25 mouse cellular contexts compared by ENCODE assay signal in genomic region chr6:50918248-50918647, GRCm38 (mm10).
"Had no signal": no experiment of that assay in that cellular context is flagged by ENCODE, and none has a peak within 500 bp of the region (broad histone marks: within the 10 kb centered on the region; RNA-seq: fewer than 3 reads in every experiment).

No protein-coding gene starts in this region.

- H3K27me3 ChIP-seq: heart, embryonic 12.5 days; hindbrain, embryonic 12.5 days; intestine, embryonic 15.5 days; limb, embryonic 12.5 days; liver, embryonic 12.5 days had no signal

- H3K4me1 ChIP-seq: heart, embryonic 10.5 days; hindbrain, embryonic 10.5 days; hindbrain, embryonic 12.5 days; intestine, embryonic 15.5 days; liver, embryonic 12.5 days had no signal

- H3K9ac ChIP-seq: heart, embryonic 12.5 days; hindbrain, embryonic 12.5 days; hindbrain, embryonic 14.5 days; intestine, embryonic 15.5 days; limb, embryonic 12.5 days; liver, embryonic 12.5 days; liver, embryonic 14.5 days had no signal

- H3K4me2 ChIP-seq: heart, embryonic 12.5 days; hindbrain, embryonic 12.5 days; hindbrain, embryonic 14.5 days; intestine, embryonic 15.5 days; limb, embryonic 12.5 days; liver, embryonic 12.5 days had no signal

- H3K36me3 ChIP-seq: heart, embryonic 10.5 days; heart, embryonic 12.5 days; hindbrain, embryonic 10.5 days; hindbrain, embryonic 12.5 days; intestine, embryonic 15.5 days; limb, embryonic 10.5 days; limb, embryonic 12.5 days; liver, embryonic 12.5 days had no signal

- ATAC-seq: hindbrain, embryonic 16.5 days; inflammation-experienced regulatory T-cells, adult 6 months; intestine, embryonic 15.5 days; intestine, postnatal 0 days; liver, embryonic 12.5 days had no signal

- DNase-seq: gastrocnemius, adult 2 months; gastrocnemius, postnatal 10 days; gastrocnemius, postnatal 25 days; heart, adult 18-20 months; heart, postnatal 10 days; heart, postnatal 4 days; kidney, adult 18-20 months; kidney, postnatal 14 days; kidney, postnatal 4 days; liver had no signal

- H3K4me3 ChIP-seq: gastrocnemius, adult 2 months; heart, embryonic 10.5 days; heart, embryonic 12.5 days; hindbrain, embryonic 10.5 days; hindbrain, embryonic 12.5 days; intestine, embryonic 15.5 days; layer of hippocampus, adult 2 months; left cerebral cortex, adult 2 months; limb, embryonic 10.5 days; limb, embryonic 12.5 days; liver, embryonic 12.5 days had no signal

- H3K9me3 ChIP-seq: heart, embryonic 10.5 days; hindbrain, embryonic 10.5 days; intestine, embryonic 15.5 days; limb, embryonic 10.5 days; limb, embryonic 12.5 days; liver, embryonic 12.5 days had no signal

- H3K27ac ChIP-seq: gastrocnemius, adult 2 months; heart, embryonic 10.5 days; hindbrain, embryonic 10.5 days; hindbrain, embryonic 12.5 days; hindbrain, embryonic 14.5 days; intestine, embryonic 15.5 days; layer of hippocampus, adult 2 months; left cerebral cortex, adult 2 months; limb, embryonic 10.5 days; limb, embryonic 12.5 days; liver, embryonic 12.5 days; liver, embryonic 14.5 days had no signal
